Mouse (Mus musculus) gonadal fat pad, adult 2 months (tissue): ENCODE results near the gene Pou2f1. TPM values are rescaled to one million over a fixed set of nuclear protein-coding genes. Genes with fewer than 3 reads are reported as not detected.

ENCODE experiments used
- DNase-seq: peaks from one replicate; pipeline ENCODE4 v3.0.0-alpha.2; 2012; ENCODE audit warnings: low read depth
- polyA plus RNA-seq: library from polyadenylated mRNA; depleted of rRNA; stranded (reverse); fragments of >200 nt; gene quantifications from 2 replicates; pipeline ENCODE4 v1.2.3, GENCODE M21; 2012

Gene Pou2f1
- polyA plus RNA-seq, 1 experiment: 8.5 TPM

- DNase-seq: no peak
Measured at GRCm38 (mm10) chr1:165848417-165848816, 154.1 kb downstream of the Pou2f1 start.

GRCm38 (mm10) chr1:165845366-165845765 is 157.1 kb downstream of the Pou2f1 start:
- no peak for DNase-seq

GRCm38 (mm10) chr1:165844956-165845355 is 157.5 kb downstream of the Pou2f1 start:
- DNase-seq: no peak

GRCm38 (mm10) chr1:165844466-165844951 is 158.0 kb downstream of the Pou2f1 start:
- no peak for DNase-seq

GRCm38 (mm10) chr1:165843586-165843985 is 158.9 kb downstream of the Pou2f1 start:
- no peak for DNase-seq

GRCm38 (mm10) chr1:165842170-165842569 is 160.3 kb downstream of the Pou2f1 start:
- no peak for DNase-seq

GRCm38 (mm10) chr1:165840548-165841230 is 161.8 kb downstream of the Pou2f1 start:
- DNase-seq: no peak

- DNase-seq: no peak
Measured at GRCm38 (mm10) chr1:165839201-165839600, 163.3 kb downstream of the Pou2f1 start.

GRCm38 (mm10) chr1:165837546-165837945 is 164.9 kb downstream of the Pou2f1 start:
- no peak for DNase-seq

GRCm38 (mm10) chr1:165836461-165836860 is 166.0 kb downstream of the Pou2f1 start:
- no peak for DNase-seq

GRCm38 (mm10) chr1:165834633-165834975 is 167.9 kb downstream of the Pou2f1 start:
- DNase-seq: no peak

GRCm38 (mm10) chr1:165833910-165834632 is 168.4 kb downstream of the Pou2f1 start:
- no peak for DNase-seq

GRCm38 (mm10) chr1:165833244-165833643 is 169.2 kb downstream of the Pou2f1 start:
- no peak for DNase-seq

GRCm38 (mm10) chr1:165829890-165830289 is 172.6 kb downstream of the Pou2f1 start:
- DNase-seq: no peak

GRCm38 (mm10) chr1:165828615-165829014 is 173.9 kb downstream of the Pou2f1 start:
- DNase-seq: no peak

- DNase-seq: no peak
Measured at GRCm38 (mm10) chr1:165828173-165828572, 174.3 kb downstream of the Pou2f1 start.

- DNase-seq: no peak
Measured at GRCm38 (mm10) chr1:165822031-165822430, 180.4 kb downstream of the Pou2f1 start.

- no peak for DNase-seq
Measured at GRCm38 (mm10) chr1:165819147-165819546, 183.3 kb downstream of the Pou2f1 start.

GRCm38 (mm10) chr1:165818145-165818860 is 184.2 kb downstream of the Pou2f1 start:
- no peak for DNase-seq

- no peak for DNase-seq
Measured at GRCm38 (mm10) chr1:165817264-165817663, 185.2 kb downstream of the Pou2f1 start.

GRCm38 (mm10) chr1:165816391-165816790 is 186.1 kb downstream of the Pou2f1 start:
- DNase-seq: no peak
